Mouse (Mus musculus): ENCODE measurements around the gene Adamtsl2. TPM values are rescaled to one million over a fixed set of nuclear protein-coding genes. Genes with fewer than 3 reads are reported as not detected.

Gene Adamtsl2
- total RNA-seq, 1 experiment, result 0.36 TPM

DNA sequence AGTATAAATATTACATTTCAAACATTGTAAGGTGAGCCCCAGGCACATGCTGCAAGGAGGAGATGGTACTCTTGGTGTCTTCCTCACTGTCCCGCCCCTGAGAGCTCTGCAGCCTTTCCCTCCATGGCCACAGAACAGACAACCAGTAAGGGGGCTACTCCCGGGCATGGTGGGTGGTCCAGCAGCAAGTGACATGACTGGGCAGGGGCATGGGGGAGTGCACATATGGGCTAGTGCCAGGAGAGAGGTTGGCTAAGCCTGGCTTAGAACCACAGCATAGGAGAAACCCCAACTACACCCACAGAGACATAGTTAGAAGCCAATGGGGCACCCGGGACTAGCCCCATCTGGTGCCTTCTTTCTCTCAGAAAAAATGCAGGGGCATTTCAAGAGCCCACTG is 57.2 kb downstream of the Adamtsl2 start:
- no peak overlapping the region for H3K4me3 ChIP-seq (ENCODE audit: insufficient read depth in 1 of 2, low read depth in 1 of 2, low read length in 2 of 2, poor library complexity in 1 of 2, severe bottlenecking in 1 of 2)
- no peaks in the 10 kb centered on the region for H3K4me1 ChIP-seq (ENCODE audit: control insufficient read depth in 2 of 2, insufficient read depth in 2 of 2, low read length in 2 of 2, poor library complexity in 1 of 2)
- in situ Hi-C loops (cut with MboI; ENCODE audit: low sequenced_read_pairs in 2 of 2, unreplicated experiment in 2 of 2), result no loop called here
- no peaks in the 10 kb centered on the region for H3K36me3 ChIP-seq (ENCODE audit: control insufficient read depth, insufficient read depth, low read length, poor library complexity, severe bottlenecking)
- H3K9ac ChIP-seq (ENCODE audit: insufficient read depth, low read depth, low read length, poor library complexity, severe bottlenecking), result no peak overlapping the region
- no peak overlapping the region for H3K27ac ChIP-seq (ENCODE audit: insufficient read depth, low read depth, low read length, poor library complexity, severe bottlenecking)
- no peak for DNase-seq (ENCODE audit: low read depth, low spot score)
- no peaks in the 10 kb centered on the region for H3K9me3 ChIP-seq (ENCODE audit: control insufficient read depth, insufficient read depth, low read depth, low read length)
- no peak for TF ChIP-seq ZC3H11A (IDR thresholded peaks at IDR 0.05; ENCODE audit: borderline replicate concordance, low read depth, low read length)
- no peak for TF ChIP-seq CHD2 (IDR thresholded peaks at IDR 0.05; ENCODE audit: low read depth, low read length)
- no peak for TF ChIP-seq ZNF384 (IDR thresholded peaks at IDR 0.05; ENCODE audit: low read depth, low read length)
- no peak for TF ChIP-seq HCFC1 (IDR thresholded peaks at IDR 0.05; ENCODE audit: borderline replicate concordance, insufficient read depth, low read length)
- no peak for TF ChIP-seq MAFK (IDR thresholded peaks at IDR 0.05; ENCODE audit: insufficient read depth, low read depth, low read length)

DNA sequence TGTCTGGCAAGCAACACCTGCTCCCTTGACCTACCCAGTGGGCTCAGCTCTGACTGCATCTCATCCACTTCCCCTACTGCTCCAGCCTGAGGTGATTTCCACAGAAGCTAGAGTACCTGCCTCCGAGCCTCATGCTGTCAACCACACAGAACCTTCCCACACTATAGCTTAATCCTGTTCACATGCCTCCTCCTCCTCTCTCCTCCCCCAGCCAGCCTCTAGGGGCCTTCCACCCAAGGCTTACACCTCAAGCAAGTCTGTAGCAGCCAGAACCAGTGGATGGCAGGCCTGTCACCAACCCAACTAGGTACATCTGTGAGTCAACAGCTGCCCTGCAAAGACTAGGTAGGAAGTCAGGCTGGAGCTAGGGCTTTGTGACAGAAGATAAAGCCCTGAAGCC is 57.6 kb downstream of the Adamtsl2 start:
- Histone ChIP-seq H3K36me3 (ENCODE audit: control insufficient read depth, insufficient read depth, low read length, poor library complexity, severe bottlenecking) (no peaks in the 10 kb centered on the region), H3K9me3 (ENCODE audit: control insufficient read depth, insufficient read depth, low read depth, low read length) (no peaks in the 10 kb centered on the region), H3K4me3 (ENCODE audit: insufficient read depth in 1 of 2, low read depth in 1 of 2, low read length in 2 of 2, poor library complexity in 1 of 2, severe bottlenecking in 1 of 2) (no peak overlapping the region), H3K27ac (ENCODE audit: insufficient read depth, low read depth, low read length, poor library complexity, severe bottlenecking) (no peak overlapping the region), H3K9ac (ENCODE audit: insufficient read depth, low read depth, low read length, poor library complexity, severe bottlenecking) (no peak overlapping the region), H3K4me1 (ENCODE audit: control insufficient read depth in 2 of 2, insufficient read depth in 2 of 2, low read length in 2 of 2, poor library complexity in 1 of 2) (peaks cover 0 to 1% of the 10 kb centered on the region in 2 experiments; a peak in 1 of 4 replicates)
- no peak for TF ChIP-seq ZC3H11A (IDR thresholded peaks at IDR 0.05; ENCODE audit: borderline replicate concordance, low read depth, low read length)
- no peak for TF ChIP-seq ZNF384 (IDR thresholded peaks at IDR 0.05; ENCODE audit: low read depth, low read length)
- no peak for TF ChIP-seq MAFK (IDR thresholded peaks at IDR 0.05; ENCODE audit: insufficient read depth, low read depth, low read length)
- TF ChIP-seq HCFC1 (IDR thresholded peaks at IDR 0.05; ENCODE audit: borderline replicate concordance, insufficient read depth, low read length), result no peak
- no peak for TF ChIP-seq CHD2 (IDR thresholded peaks at IDR 0.05; ENCODE audit: low read depth, low read length)
- no peak for DNase-seq (ENCODE audit: low read depth, low spot score)
- in situ Hi-C loops (cut with MboI; ENCODE audit: low sequenced_read_pairs in 2 of 2, unreplicated experiment in 2 of 2), result no loop called here

DNA sequence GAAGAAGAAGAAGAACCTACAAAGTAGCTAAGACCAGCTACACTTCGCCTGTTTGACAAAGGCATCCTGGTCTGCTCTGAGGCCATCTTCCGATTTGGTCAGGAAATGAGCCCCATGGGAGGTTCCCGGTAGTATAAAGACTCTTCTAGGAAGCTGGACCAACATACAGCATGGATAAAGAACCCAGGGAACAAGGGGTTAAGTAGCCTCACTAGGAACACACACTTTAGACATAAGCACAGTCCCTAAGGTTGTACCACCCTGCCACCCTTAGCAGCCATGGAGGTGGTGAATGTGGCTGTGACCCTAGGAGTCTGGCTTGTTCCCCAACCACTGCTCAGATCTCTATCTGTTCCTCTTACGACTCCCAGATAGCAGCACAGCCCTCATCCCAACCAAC is 59.2 kb downstream of the Adamtsl2 start:
- no peak overlapping the region for H3K9ac ChIP-seq (ENCODE audit: insufficient read depth, low read depth, low read length, poor library complexity, severe bottlenecking)
- no peak for DNase-seq (ENCODE audit: low read depth, low spot score)
- H3K27ac ChIP-seq (ENCODE audit: insufficient read depth, low read depth, low read length, poor library complexity, severe bottlenecking), result no peak overlapping the region
- H3K4me1 ChIP-seq (ENCODE audit: control insufficient read depth in 2 of 2, insufficient read depth in 2 of 2, low read length in 2 of 2, poor library complexity in 1 of 2), result peaks cover 0 to 2% of the 10 kb centered on the region in 2 experiments; a peak in 1 of 4 replicates
- in situ Hi-C loops (cut with MboI; ENCODE audit: low sequenced_read_pairs in 2 of 2, unreplicated experiment in 2 of 2), result no loop called here
- TF ChIP-seq MAFK (IDR thresholded peaks at IDR 0.05; ENCODE audit: insufficient read depth, low read depth, low read length) (no peak), ZNF384 (IDR thresholded peaks at IDR 0.05; ENCODE audit: low read depth, low read length) (no peak), ZC3H11A (IDR thresholded peaks at IDR 0.05; ENCODE audit: borderline replicate concordance, low read depth, low read length) (no peak), HCFC1 (IDR thresholded peaks at IDR 0.05; ENCODE audit: borderline replicate concordance, insufficient read depth, low read length) (no peak), CHD2 (IDR thresholded peaks at IDR 0.05; ENCODE audit: low read depth, low read length) (no peak)
- H3K36me3 ChIP-seq (ENCODE audit: control insufficient read depth, insufficient read depth, low read length, poor library complexity, severe bottlenecking), result no peaks in the 10 kb centered on the region
- no peak overlapping the region for H3K4me3 ChIP-seq (ENCODE audit: insufficient read depth in 1 of 2, low read depth in 1 of 2, low read length in 2 of 2, poor library complexity in 1 of 2, severe bottlenecking in 1 of 2)
- H3K9me3 ChIP-seq (ENCODE audit: control insufficient read depth, insufficient read depth, low read depth, low read length), result no peaks in the 10 kb centered on the region

DNA sequence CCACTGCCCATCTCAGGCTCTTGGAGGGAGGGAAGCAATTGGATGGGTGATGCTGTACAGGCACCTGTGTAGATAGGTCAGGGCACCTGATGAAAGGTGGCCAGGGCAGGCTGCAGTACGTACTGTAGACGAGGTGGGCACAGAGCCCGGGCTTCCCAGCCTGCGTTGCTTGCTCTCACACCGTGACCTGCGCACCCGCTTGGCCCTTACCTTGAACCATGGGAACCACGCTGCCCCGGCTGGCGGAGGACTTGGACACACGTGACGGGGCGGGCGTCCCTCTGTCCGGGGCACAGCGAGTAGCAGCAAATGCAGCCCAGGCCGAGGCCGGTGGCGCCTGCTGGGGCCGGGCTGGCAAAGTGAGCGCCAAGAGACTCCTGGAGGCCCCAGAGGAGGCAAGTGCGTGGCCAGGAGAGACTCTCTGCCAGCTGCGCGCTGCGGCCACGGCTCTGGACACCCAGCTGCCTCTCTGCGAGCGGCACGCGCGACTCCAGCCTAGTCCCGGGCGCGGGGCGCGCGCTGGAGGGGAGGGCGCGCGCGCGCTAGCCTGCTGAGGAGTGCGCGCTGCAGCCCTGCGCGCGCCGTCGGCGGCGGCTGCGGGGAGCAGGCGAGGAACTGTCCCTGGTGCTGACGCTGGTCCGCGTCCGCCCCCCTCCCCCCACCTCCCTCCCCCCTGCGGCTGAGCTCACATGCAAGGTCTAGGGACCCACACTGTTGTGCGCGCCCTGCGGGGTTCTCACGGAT is 62.9 kb downstream of the Adamtsl2 start, which contains the start of gene Fam163b:
Fam163b (minus strand) TSS at position 542 of the 744 bp plus-strand sequence.
- TF ChIP-seq ZNF384 (IDR thresholded peaks at IDR 0.05; ENCODE audit: low read depth, low read length) (no peak), CHD2 (IDR thresholded peaks at IDR 0.05; ENCODE audit: low read depth, low read length) (no peak)
- no peaks in the 10 kb centered on the region for H3K9me3 ChIP-seq (ENCODE audit: control insufficient read depth, insufficient read depth, low read depth, low read length)
- in situ Hi-C loops (cut with MboI; ENCODE audit: low sequenced_read_pairs in 2 of 2, unreplicated experiment in 2 of 2), result no loop called here
- H3K36me3 ChIP-seq (ENCODE audit: control insufficient read depth, insufficient read depth, low read length, poor library complexity, severe bottlenecking), result no peaks in the 10 kb centered on the region
- H3K9ac ChIP-seq (ENCODE audit: insufficient read depth, low read depth, low read length, poor library complexity, severe bottlenecking), result peak within 1 kb of the TSS; percentile 67
- H3K4me1 ChIP-seq (ENCODE audit: control insufficient read depth in 2 of 2, insufficient read depth in 2 of 2, low read length in 2 of 2, poor library complexity in 1 of 2), result peaks cover 0 to 2% of the 10 kb centered on the region in 2 experiments; a peak in 1 of 4 replicates
- peak; percentile 44 for DNase-seq (ENCODE audit: low read depth, low spot score)
- H3K4me3 ChIP-seq (ENCODE audit: insufficient read depth in 1 of 2, low read depth in 1 of 2, low read length in 2 of 2, poor library complexity in 1 of 2, severe bottlenecking in 1 of 2), result peak within 1 kb of the TSS; percentile 75
- no peak within 1 kb of the TSS for H3K27ac ChIP-seq (ENCODE audit: insufficient read depth, low read depth, low read length, poor library complexity, severe bottlenecking)
